Mouse (Mus musculus) heart, embryonic 11.5 days (tissue): ENCODE data around the gene Dtnb. TPM values are rescaled to one million over a fixed set of nuclear protein-coding genes. Genes with fewer than 3 reads are reported as not detected.

ENCODE experiments used
- ATAC-seq: fragments of 200-750 bp; cut with Nextera tagmentation; replicated peaks from 2 replicates; pipeline ENCODE4 v1.8.0; 2017; ENCODE audit warnings: moderate library complexity; ENCODE audit not compliant: insufficient number of reproducible peaks, low FRiP score, low TSS enrichment
- H3K27ac ChIP-seq: fragments of 300-500 bp; sonication (generic); 2 replicates; pipeline ENCODE4 v1.5.1; 2014; ENCODE audit warnings: mild to moderate bottlenecking, low read depth, low read length
- H3K27me3 ChIP-seq: fragments of 300-500 bp; sonication (generic); 2 replicates; pipeline ENCODE4 v1.6.1; 2014; ENCODE audit warnings: mild to moderate bottlenecking, low read length, mixed read lengths; ENCODE audit not compliant: control insufficient read depth, insufficient read depth
- H3K36me3 ChIP-seq: fragments of 300-500 bp; sonication (generic); 2 replicates; pipeline ENCODE4 v1.6.1; 2014; ENCODE audit warnings: mild to moderate bottlenecking, low read length, moderate library complexity, mixed read lengths; ENCODE audit not compliant: control insufficient read depth, insufficient read depth
- H3K4me1 ChIP-seq: fragments of 300-500 bp; sonication (generic); 2 replicates; pipeline ENCODE4 v1.6.1; 2014; ENCODE audit warnings: low read length; ENCODE audit not compliant: control insufficient read depth, insufficient read depth
- H3K4me2 ChIP-seq: fragments of 300-500 bp; sonication (generic); 2 replicates; pipeline ENCODE4 v1.6.1; 2014; ENCODE audit warnings: mild to moderate bottlenecking, moderate library complexity
- H3K4me3 ChIP-seq: fragments of 300-500 bp; sonication (generic); 2 replicates; pipeline ENCODE4 v1.5.1; 2014; ENCODE audit warnings: low read depth, low read length
- H3K9ac ChIP-seq: fragments of 300-500 bp; sonication (generic); 2 replicates; pipeline ENCODE4 v1.6.1; 2014; ENCODE audit warnings: mild to moderate bottlenecking, low read depth, low read length, moderate library complexity
- H3K9me3 ChIP-seq: fragments of 300-500 bp; sonication (generic); replicated peaks from 2 replicates; pipeline ENCODE4 v1.6.1; 2016; ENCODE audit warnings: low read length; ENCODE audit not compliant: control insufficient read depth
- WGBS: fragments of 180-500 bp; shearing (Covaris S2); extraction: QIAGEN DNeasy Blood & Tissue Kit; methylation state at CpG from one replicate; pipeline ENCODE4 v1.1.7; 2014; ENCODE audit not compliant: insufficient replicate concordance; 5-methylcytosine and 5-hydroxymethylcytosine counted together
- polyA plus RNA-seq: library from polyadenylated mRNA; unstranded; fragments of >200 nt; fragmentation: Nextera tagmentation; extraction: Ambion mirVana; gene quantifications from 2 replicates; pipeline ENCODE4 v1.2.1, GENCODE M21; 2014

Gene Dtnb
- polyA plus RNA-seq, 1 experiment from 2014 or later = 26.7 TPM

- no peak overlapping the region for H3K4me2 ChIP-seq
- H3K4me3 ChIP-seq = no peak overlapping the region
- 85% methylated on average over 7 of the region's 7 CpGs for WGBS
- H3K36me3 ChIP-seq = no peaks in the 10 kb centered on the region
- no peaks in the 10 kb centered on the region for H3K9me3 ChIP-seq
- no peak overlapping the region for H3K9ac ChIP-seq
- no peaks in the 10 kb centered on the region for H3K27me3 ChIP-seq
- ATAC-seq = no peak
- no peak overlapping the region for H3K27ac ChIP-seq
- peaks cover 19% of the 10 kb centered on the region for H3K4me1 ChIP-seq
Measured at GRCm38 (mm10) chr12:3737009-3737408, 164.8 kb downstream of the Dtnb start.

DNA sequence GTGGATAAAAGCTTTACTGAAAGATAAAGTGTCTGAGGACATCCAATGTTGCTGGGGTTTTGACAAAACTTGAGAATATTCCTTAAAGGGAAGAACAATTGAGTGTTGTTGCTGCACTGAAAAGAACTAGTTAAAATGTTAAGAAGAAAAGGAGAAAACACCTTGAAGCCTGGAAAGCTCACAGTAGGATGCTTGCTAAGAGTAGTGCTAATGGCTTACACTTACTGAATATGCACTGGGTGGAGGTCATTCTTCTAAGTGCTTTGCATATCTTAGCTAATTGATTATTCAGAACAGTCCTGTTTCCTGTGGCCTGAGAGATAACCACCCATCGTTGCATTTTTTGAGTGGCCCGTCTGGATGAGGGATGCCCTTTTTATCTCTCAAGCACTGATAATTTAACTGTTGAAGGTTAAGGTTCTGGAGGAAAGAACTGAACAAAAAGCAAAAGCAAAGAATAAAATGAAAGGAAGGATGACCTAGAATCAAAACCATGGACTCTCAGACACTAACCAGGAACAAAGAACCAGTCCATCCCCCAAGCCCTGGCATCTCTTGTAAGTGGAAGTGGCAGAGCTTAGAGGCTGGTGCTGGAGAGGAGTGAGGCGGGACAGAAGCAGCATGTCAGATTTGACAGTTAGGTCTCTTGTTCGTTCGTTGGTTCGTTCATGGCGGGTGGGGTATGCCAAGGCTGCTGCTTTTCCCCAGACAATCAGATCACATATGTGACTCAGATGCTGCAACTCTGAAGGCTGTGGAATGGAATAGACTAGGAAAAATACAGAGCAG, 166.8 kb downstream of the Dtnb start:
- Histone ChIP-seq H3K27ac (no peak overlapping the region), H3K9ac (no peak overlapping the region), H3K4me1 (peaks cover 10% of the 10 kb centered on the region; the same call in 1 of the 2 replicates), H3K27me3 (no peaks in the 10 kb centered on the region), H3K9me3 (no peaks in the 10 kb centered on the region), H3K4me3 (no peak overlapping the region), H3K4me2 (no peak overlapping the region; the same call in 1 of the 2 replicates), H3K36me3 (no peaks in the 10 kb centered on the region)
- ATAC-seq = no peak
- 19% methylated on average over 7 of the region's 7 CpGs for WGBS

DNA sequence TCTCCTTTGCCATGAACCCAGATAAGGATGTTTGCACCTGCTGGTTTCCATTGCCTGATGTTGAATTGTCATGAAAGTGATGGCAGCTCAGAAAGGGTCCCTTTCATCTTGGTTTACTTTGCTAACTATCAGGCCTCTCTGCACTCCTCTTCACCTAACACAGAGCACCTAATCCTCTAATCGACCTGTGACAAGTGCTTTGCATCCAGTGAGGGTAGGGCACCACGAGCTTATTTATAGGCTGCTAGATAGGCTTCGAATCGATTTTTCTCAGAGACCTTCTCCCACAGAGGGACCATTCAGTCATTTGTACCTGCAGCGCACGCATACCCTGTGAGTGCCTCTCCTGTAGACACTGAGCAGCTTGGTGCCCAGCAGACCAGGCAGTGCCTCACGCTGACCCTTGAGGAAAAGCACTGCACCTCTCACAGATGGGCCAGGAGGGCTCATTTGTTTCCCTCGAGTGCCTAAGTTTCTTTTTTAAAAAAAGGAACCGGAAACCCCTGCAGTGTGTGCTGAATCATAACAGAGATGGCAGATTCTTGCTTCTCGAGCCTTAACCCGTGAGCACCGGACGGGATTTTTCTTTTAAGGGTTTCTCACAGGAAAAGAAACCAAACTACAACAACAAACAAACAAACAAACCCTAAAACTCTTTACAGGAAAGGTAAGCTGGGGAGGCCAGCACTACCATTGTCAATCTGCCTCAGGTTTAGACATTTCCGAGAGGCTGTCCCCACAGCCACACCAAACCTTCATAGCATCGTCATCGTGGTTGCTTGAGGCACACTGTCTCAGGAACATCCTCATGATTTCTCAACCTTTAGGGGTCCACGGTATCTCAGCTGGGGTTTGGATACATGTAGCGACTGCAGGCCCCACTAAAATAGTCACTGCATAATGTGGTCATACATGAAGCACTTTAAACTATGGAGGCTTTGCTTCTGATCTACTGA, 167.8 kb downstream of the Dtnb start:
- 58% methylated on average over 18 of the region's 18 CpGs for WGBS
- no peak for ATAC-seq
- H3K9ac ChIP-seq = no peak overlapping the region
- no peak overlapping the region for H3K27ac ChIP-seq
- no peak overlapping the region for H3K4me3 ChIP-seq
- H3K4me2 ChIP-seq = no peak overlapping the region
- H3K36me3 ChIP-seq = no peaks in the 10 kb centered on the region; the same call in 1 of the 2 replicates
- no peaks in the 10 kb centered on the region for H3K27me3 ChIP-seq
- H3K9me3 ChIP-seq = no peaks in the 10 kb centered on the region
- H3K4me1 ChIP-seq = peaks cover 10% of the 10 kb centered on the region; the same call in 1 of the 2 replicates

DNA sequence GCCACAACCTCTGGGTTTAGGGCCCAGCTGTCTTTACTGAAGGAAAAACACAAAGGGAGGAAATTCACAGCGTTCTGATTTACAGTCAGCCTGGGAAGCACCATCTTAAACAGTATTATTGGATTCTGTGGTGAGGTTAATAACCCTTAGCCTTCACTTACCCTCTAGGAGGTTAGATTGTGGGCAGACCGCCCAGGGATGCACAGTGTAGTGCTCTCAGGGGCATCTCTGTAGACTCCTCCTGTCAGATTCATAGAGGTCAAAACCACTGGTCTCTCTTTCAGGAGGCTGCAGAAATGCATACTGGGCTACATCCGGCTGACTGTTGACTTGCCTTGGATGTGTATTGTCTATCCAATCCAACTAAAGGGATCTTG, 168.5 kb downstream of the Dtnb start:
- no peaks in the 10 kb centered on the region; the same call in 1 of the 2 replicates for H3K36me3 ChIP-seq
- WGBS = 71% methylated on average over 3 of the region's 3 CpGs

DNA sequence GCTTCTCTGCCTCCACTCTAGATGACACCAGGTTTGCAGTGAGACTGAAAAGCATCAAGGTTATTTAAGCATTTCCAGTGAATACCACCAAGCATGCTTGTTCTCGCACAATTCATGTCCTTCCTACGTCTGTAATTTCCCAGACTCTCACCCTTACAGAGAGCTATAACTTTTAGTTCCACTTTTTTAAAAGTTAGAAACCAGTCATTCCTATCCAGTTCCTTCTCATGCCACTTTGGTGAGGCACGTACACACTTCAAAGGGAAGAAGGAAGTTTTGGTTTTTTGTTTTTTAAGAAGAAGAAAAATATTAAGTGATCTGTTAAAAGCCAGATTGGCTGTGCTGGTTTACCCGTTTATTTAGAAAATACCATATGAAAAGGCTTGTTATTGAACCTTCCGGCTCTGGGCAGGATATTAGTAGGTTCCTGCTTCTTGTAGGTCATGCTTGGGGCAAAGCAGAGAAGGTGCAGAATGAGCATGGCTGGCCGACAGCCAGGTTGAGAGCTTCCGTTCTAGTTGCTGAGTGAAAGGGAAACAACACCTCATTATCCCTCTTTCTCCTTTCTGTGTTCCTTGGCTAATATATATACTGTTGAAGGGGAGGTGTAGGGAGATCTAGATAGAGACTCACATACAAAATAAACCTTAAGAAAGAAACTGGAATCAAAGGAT, 173.4 kb downstream of the Dtnb start:
- Histone ChIP-seq H3K9me3 (no peaks in the 10 kb centered on the region), H3K27me3 (no peaks in the 10 kb centered on the region), H3K4me1 (peaks cover 7% of the 10 kb centered on the region; the same call in 1 of the 2 replicates), H3K4me3 (no peak overlapping the region), H3K4me2 (no peak overlapping the region), H3K36me3 (no peaks in the 10 kb centered on the region; the same call in 1 of the 2 replicates), H3K9ac (no peak overlapping the region), H3K27ac (no peak overlapping the region)
- 69% methylated on average over 7 of the region's 7 CpGs for WGBS
- no peak for ATAC-seq

More for the DNA sequence above, 168.5 kb downstream of the Dtnb start:
- Histone ChIP-seq H3K4me2 (no peak overlapping the region), H3K27me3 (no peaks in the 10 kb centered on the region), H3K9ac (no peak overlapping the region), H3K4me3 (no peak overlapping the region), H3K27ac (no peak overlapping the region), H3K9me3 (no peaks in the 10 kb centered on the region), H3K4me1 (peaks cover 11% of the 10 kb centered on the region)
- ATAC-seq = no peak

DNA sequence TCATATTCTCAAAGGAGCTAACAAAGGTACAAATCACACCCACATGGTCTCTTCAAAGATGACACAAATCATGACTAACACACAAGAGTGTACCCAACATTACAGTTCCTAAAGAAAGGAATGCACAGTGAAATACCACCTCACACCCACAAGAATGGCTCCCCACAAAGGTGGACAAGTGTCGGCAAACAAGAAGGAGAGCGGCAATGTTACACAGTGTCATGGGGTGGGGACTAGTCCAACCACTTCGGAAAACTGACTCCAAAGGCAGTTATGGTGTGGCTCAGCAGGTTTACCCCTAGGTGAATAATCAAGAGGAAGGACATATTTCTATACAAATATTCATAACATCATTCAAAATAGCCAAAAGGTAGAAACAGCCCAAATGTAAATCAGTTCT, 174.2 kb downstream of the Dtnb start:
- Histone ChIP-seq H3K9ac (no peak overlapping the region), H3K27me3 (no peaks in the 10 kb centered on the region), H3K9me3 (no peaks in the 10 kb centered on the region), H3K4me1 (peaks cover 7% of the 10 kb centered on the region; the same call in 1 of the 2 replicates), H3K27ac (no peak overlapping the region), H3K36me3 (no peaks in the 10 kb centered on the region; the same call in 1 of the 2 replicates), H3K4me3 (no peak overlapping the region), H3K4me2 (no peak overlapping the region)
- WGBS = 74% methylated on average over 3 of the region's 3 CpGs
- ATAC-seq = no peak

GRCm38 (mm10) chr12:3747583-3747982, 175.4 kb downstream of the Dtnb start:
- Histone ChIP-seq H3K4me1 (peaks cover 7% of the 10 kb centered on the region; the same call in 1 of the 2 replicates), H3K4me2 (no peak overlapping the region), H3K27me3 (no peaks in the 10 kb centered on the region), H3K27ac (no peak overlapping the region), H3K36me3 (peaks cover 3% of the 10 kb centered on the region; the same call in 1 of the 2 replicates), H3K4me3 (no peak overlapping the region), H3K9me3 (no peaks in the 10 kb centered on the region), H3K9ac (no peak overlapping the region)
- WGBS = 87% methylated on average over 4 of the region's 4 CpGs
- ATAC-seq = no peak

DNA sequence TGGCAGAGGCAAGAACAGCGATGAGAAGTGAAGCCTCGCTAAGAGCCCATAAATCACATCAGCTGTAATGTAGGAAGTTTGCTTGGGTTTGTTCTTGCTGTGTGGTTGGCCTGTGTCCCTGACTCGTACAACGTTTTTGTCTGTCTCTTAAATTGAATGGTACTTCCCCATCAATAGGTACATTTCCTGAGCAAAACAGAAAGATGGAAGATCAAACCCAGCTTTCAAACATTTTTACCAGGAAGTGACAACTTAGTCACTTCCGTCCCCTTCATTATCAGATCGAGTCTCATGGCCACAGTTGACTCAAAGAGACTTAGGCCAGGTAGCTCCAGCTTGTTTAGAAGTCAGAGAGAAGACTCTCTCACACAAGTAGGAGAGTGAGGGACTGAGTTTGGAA, 183.3 kb downstream of the Dtnb start:
- WGBS = 79% methylated on average over 6 of the region's 6 CpGs
- H3K4me2 ChIP-seq = no peak overlapping the region
- no peaks in the 10 kb centered on the region for H3K27me3 ChIP-seq
- no peak overlapping the region for H3K27ac ChIP-seq
- no peak overlapping the region for H3K4me3 ChIP-seq
- H3K36me3 ChIP-seq = 0 out of 2 replicates have a peak, but pooled peaks cover 3% of the 10 kb centered on the region
- H3K4me1 ChIP-seq = no peaks in the 10 kb centered on the region
- no peak for ATAC-seq
- no peaks in the 10 kb centered on the region for H3K9me3 ChIP-seq
- no peak overlapping the region for H3K9ac ChIP-seq
